ENCODE assay signal across 18 mouse cellular contexts in the genomic region with DNA sequence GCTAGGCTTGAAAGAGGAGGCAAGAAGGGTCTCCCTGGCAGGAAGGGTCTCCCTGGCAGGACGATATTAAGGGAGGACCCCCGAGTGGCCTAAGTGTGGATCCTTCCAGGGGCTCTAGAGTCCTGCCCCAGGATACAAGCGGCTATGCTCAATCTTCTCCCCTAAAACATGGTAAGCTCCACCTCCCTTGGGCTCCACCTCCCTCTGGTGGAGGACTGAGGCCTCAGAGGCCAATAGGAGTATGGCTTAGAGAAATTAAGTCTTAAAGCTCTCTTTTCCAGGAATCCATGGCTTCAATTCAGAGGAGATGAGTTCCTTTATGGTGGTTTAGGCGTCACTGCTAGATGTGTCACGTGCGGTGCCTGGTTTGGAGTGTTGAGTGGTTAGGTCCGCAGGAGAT.
"Had no signal": no experiment of that assay in that cellular context is flagged by ENCODE, and none has a peak within 500 bp of the region (broad histone marks: within the 10 kb centered on the region; RNA-seq: fewer than 3 reads in every experiment).

No protein-coding gene starts in this region.

- H3K4me2 ChIP-seq: lung, embryonic 15.5 days; midbrain, embryonic 11.5 days; midbrain, embryonic 13.5 days; neural tube, embryonic 12.5 days; stomach, embryonic 15.5 days had no signal

- H3K9ac ChIP-seq: liver, postnatal 0 days; lung, embryonic 15.5 days; midbrain, embryonic 13.5 days; neural tube, embryonic 12.5 days; stomach, embryonic 15.5 days had no signal

- DNase-seq: liver, postnatal 0 days; lung, adult 2 months; lung, postnatal 14 days; lung, postnatal 36 days; right cerebral cortex, postnatal 14 days; thymus, adult 2 months; thymus, postnatal 25 days; thymus, postnatal 4 days had no signal

- H3K36me3 ChIP-seq: lung, embryonic 15.5 days; midbrain, embryonic 13.5 days; neural tube, embryonic 12.5 days; stomach, embryonic 15.5 days had no signal

- H3K4me3 ChIP-seq: lung, embryonic 15.5 days; megakaryocyte, embryonic 14.5 days; midbrain, embryonic 13.5 days; neural tube, embryonic 12.5 days; stomach, embryonic 15.5 days had no signal

- H3K27me3 ChIP-seq: lung, embryonic 15.5 days; megakaryocyte, embryonic 14.5 days; midbrain, embryonic 13.5 days; neural tube, embryonic 12.5 days; stomach, embryonic 15.5 days had no signal

- H3K4me1 ChIP-seq: lung, embryonic 15.5 days; megakaryocyte, embryonic 14.5 days; stomach, embryonic 15.5 days had no signal

- ATAC-seq: liver, postnatal 0 days; lung, postnatal 0 days; midbrain, embryonic 13.5 days; midbrain, embryonic 16.5 days had no signal

- H3K9me3 ChIP-seq: lung, embryonic 15.5 days; midbrain, embryonic 13.5 days; neural tube, embryonic 12.5 days; stomach, embryonic 15.5 days had no signal

- H3K27ac ChIP-seq: lung, embryonic 15.5 days; macrophage; midbrain, embryonic 13.5 days; neural tube, embryonic 12.5 days; stomach, embryonic 15.5 days; stomach, postnatal 0 days had no signal
